Mouse (Mus musculus): ENCODE data around the gene Il1rn.

Il1rn gene

DNA sequence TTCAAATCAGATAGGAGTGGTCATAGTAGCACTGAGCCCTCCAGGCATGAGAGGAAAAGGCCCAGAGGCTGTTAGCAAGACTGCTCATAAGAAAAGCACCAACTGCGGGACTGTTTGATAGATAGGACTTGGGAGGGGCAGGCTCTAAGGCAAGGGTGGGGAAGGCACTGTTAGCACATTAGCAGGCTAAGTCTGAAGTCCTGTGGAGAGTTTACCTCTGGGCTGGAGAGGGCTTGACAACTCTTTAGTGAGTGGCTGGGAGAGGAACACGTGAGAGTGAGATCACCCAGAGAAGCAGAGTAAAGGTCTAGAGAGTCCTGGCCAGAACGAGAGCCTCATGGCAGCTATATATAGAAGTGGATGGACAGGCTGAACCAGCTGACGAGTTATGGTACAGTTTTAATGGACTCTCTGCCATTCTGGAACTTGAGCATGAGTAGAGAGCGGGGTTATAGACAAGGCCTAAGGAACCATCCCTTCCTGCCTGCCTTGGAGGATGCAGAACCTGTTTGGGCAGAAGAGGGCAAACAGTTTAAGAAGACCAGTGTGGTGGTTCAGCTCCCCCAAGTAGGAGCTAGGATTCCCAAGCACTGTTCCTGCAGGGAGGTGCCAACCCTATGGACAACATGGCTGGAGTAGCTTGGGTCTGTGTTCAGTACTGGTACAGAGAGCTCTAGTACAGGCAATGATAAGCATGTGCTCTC lies 42.2 kb downstream of the Il1rn start:
- in situ Hi-C loops (cut with MboI, MseI) = no loop called here

DNA sequence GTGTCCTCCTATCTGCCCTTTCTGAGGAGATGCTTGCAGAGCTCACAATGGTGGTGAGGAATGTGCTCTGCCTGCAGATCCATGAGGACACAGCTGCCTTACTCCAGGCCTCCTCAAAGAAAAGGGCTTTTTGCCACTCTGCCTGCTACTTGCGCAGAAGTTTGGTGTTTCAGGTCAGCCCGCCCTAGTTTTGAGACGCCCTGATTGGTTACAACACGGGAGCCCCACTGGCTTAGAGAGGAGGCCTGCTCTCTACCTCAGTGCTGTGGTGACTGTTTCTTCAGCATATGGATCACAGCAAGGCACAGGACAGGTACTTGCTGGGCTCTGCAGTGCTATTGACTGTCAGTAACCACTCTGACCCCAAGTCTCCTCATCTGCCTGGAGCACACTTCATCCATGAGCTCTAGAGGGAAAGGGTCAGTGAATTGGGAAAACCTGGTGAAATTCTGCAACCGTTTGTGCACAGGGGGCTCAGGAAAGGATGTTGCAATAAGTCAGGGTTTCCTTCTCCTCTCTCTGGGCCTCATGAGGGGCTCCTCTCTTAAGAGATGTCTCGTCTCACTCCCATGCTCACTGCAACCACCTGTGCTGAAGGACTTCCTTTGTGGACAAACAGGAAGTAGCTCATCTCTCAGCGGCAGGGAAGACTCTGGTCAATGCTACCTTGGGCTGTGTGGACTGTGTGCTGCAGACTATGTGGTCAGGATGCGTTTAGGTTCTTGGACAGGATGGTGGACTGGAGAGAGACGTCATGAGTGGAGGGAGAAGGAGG lies 46.0 kb downstream of the Il1rn start:
- in situ Hi-C loops (cut with MboI, MseI) = no loop called here

DNA sequence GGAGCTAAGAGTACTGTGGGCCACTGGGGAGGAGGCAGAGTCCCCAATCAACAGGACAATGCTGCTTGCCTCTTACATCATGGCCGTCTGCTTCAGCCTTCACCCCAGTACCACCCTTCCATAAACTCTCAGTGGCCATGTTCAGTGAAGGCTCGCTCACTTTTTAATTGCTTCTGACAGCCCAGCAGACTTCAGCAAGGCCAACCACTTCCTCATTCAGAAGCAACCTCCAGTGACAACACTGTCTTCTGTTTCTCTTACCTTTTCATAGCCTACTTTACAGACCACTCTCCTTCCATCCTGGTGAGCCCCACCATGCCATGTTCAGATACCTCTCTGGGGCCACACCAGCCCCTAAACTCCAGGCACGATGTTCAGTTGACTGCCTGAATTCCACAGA lies 47.0 kb downstream of the Il1rn start:
- in situ Hi-C loops (cut with MboI, MseI) = no loop called here

DNA sequence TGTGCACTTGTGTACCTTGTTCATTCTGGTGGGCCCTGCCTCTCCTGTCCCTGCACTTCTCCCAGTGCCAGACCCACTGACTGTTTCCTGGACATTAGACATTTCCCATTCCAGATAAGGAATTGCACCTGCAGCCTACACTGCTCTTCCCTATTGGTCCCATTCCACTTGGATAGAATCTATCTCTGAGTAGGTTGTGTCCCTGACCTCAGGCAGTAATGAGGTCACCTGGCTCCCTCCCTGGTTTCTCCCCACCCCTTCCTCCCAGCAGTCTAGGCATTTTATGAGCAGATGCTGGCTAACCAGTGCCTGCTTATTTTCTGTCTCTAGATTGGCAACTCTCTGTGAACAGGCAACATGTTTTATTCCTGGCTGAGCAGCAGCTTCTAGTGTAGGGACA lies 47.7 kb downstream of the Il1rn start:
- in situ Hi-C loops (cut with MboI, MseI) = no loop called here

DNA sequence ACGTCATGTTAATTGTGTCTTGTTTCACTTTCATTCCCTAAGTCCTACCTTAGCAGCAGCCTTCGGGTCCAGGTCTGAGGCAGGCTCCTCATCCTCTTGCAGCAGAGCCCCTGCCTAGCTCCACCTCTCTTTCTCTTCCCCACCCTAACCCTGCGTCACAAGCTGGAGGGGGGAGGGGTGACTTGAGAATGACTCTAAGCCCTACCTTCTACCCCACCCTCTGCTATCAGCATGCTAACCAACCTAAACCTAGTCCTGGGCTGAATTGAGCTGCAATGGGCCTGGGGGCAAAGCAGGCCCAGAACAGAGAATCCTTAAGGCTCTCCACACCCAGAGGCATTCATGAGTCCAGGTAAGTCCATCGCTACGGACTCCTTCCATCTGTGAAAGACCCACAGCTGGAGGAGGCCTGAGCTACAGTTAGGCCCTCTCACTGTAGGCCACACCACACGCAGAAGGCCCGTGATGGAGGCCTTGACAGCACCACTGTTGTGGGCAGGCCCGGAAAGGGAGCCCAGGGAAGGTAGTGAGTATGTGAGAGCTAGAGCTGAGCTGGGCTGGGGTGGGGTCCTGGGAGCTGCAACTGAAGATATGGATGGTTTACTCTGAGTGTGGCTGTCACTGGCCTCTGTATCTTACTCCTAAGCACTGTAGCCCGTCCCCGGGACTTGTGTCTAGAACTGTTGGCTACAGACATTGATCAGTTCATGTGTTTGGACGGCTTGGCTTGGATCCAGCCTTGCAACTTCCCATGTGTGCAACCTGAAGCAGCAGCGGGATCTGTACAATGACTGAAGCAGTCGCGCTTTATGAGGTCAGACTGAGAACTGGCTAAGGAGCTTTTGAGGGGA lies 48.7 kb downstream of the Il1rn start:
- in situ Hi-C loops (cut with MboI, MseI) = loop anchor here (5.0 kb wide), 1 partner anchor 562 kb away; the partner anchor contains the start of gene Zmynd19

DNA sequence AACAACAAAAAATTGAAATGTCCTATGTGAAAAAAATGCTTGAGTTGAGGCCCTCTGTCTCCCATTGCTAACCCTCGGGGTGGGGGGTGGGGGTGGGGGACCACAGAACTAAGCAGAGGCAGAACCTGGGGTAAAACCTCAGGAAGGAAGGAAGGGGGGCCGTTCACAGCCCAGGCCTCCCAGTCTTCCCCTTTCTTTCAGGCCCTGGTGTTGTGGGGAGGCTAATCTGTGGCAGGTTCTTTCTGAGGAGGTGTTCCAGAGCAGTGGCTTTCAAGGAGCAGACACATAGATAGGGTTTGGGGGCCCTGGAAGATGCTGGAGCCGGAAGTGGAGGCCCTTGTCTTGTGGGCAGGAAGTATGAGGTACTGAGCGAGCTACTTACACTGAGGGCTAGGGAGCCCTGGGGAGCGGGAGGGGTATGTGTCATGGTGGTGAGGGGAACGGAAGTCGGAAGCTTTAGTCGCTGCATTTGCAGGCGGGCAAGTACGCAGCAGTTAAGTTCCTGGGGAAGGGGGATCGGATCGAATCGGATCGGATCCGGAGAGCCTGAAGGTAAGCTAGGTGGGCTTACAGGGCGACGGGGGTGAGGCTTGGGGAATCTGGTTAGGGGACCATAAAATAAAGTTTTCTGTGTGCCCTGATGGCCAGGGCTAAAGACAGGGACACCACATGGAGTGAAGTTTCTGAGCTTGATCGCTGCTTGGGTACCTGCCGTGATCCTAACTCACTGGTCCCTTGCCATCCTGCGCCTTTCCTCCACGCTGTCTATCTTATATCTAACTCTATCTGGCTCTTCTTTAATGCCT lies 49.7 kb downstream of the Il1rn start:
- in situ Hi-C loops (cut with MboI, MseI) = loop anchor here (5.0 kb wide), 1 partner anchor 561 kb away; the partner anchor contains the start of gene Zmynd19

DNA sequence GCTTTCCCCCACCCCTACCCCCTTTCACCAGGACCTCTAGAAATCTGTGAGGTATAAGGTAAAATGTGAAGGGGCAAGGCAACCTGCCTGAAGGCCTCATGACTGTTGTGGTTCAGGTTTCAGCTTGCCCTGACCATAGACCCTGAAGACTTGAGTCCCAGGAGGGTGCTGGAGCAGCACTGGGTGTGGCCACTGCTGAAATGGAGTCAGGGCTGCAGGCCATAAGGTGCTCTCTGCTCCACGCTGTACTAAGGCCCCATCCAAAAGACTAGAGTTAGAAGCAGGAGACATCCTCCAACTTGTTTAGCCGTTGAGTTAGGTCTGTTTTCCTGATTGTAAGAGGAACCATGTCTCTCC lies 50.3 kb downstream of the Il1rn start:
- in situ Hi-C loops (cut with MboI, MseI) = loop anchor here (5.0 kb wide), 1 partner anchor 560 kb away; the partner anchor contains the start of gene Zmynd19

DNA sequence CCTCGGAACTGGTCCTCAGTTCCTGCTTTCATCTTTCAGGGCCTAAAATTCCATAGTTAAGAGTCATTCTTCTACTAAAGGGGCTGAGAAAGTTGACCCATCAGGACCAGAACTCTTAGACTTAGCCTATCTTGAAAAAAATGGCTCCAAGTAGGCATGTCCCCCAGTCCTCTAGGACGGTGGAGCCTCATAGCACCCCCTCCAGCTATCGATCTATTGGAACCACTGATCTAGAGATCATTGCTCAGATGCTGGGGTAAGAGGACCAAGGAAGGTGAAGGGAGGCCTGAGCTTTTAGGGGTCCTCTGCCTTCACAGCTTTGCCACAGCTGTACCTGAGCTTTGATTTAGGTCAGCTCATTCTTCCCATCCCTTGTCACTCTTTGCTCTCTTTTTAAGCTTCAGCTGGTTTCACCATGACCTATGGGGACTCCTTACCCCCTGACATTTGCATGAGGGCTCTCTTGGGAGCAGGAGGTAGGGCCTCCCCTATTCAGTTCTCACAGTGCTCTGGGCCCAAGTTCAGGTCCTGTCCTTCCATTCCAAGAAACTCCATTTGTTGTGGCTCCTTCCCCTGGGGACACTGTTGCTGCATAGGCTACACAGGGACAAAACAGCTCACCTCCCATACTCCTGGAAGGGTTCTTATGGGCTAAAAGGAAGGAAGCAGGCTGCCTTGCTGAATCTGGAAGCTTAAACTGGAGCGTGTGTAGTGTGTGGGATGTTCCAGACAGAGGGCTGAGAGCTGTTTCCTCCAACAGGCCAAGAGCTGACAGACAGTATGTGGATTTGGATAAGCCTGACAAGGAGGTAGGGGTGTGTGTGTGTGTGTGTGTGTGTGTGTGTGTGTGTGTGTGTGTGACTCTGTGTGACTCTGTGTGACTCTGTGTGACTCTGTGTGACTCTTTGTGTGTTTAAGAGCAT lies 51.0 kb downstream of the Il1rn start:
- in situ Hi-C loops (cut with MboI, MseI) = loop anchor here (5.0 kb wide), 1 partner anchor 560 kb away; the partner anchor contains the start of gene Zmynd19

DNA sequence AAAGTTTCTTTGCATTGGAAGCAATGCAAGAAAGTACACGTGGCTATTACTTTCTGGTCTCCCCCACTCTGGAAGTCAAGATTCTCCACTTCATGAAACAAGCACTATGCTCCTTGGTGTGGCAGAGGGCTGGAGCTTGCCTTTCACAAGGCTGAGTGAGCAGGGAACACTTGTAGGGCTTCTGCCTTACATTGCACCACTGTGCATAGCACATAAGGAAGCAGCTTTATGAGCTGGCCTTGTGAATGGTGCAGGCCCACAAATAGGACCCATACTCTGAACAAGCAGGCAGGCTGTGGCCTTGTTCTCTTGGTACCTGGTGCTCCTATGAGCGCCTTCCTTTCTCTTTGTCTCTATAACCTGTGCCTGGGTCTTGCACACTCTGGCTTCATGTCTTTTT lies 56.6 kb downstream of the Il1rn start:
- in situ Hi-C loops (cut with MboI, MseI) = no loop called here

DNA sequence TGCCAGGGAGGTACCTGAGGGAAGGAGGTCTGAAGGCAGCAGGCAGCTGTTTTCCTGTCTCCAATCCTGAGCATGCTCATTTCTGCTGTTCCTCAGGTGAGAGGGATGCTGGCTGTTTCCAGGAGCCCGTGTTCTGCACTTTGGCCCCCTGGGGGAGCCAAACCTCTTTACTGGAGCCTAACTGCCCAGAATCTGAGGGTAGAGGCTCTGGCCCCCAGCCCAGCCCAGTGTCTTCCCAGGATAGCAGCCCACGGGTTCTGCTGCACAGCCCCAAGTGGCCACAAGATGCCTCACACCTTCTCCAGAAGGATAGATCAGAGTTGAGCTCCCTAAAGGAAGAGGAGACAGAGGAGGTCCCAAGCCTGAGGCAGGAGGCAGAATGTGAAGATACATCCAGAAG lies 60.5 kb downstream of the Il1rn start:
- in situ Hi-C loops (cut with MboI, MseI) = no loop called here

DNA sequence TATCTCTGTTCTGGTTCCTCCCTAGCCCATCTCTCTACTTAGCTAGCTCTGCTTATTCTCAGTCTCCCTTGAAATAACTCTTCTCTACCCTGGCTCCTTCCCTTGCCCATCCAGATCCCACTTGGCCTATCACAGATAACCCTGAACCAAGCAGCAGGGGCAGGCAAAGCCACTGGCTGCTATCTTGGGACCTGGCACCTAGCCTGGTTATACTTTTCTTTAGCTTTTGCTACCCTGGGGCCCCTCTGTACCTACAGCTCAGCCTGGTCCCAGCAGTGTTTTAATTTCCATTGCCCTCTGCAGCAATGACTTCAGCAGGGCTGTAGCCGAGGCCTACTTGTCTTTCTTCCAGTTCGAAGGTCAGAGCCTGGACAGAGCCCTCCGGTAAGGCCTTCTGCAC lies 64.1 kb downstream of the Il1rn start:
- in situ Hi-C loops (cut with MboI, MseI) = no loop called here
